Mouse (Mus musculus) lung, postnatal 25 days (tissue): ENCODE measurements around the gene Serpinb3c.
"Not testable (repeated sequence)": the region's sequence is repeated elsewhere in the genome, so short reads cannot be mapped to it uniquely, and the experiment has no call there.

Experiments
- DNase-seq: peaks from one replicate; pipeline ENCODE4 v3.0.0; 2022; ENCODE audit warnings: low spot score

Gene Serpinb3c

GRCm38 (mm10) chr1:107278261-107278660 lies at the start of gene Serpinb3c, which contains the start of gene Serpinb3b:
Serpinb3c (minus strand) TSS chr1:107278371.
Serpinb3b (minus strand) TSS chr1:107278361.
- not testable (repeated sequence) for DNase-seq

DNA sequence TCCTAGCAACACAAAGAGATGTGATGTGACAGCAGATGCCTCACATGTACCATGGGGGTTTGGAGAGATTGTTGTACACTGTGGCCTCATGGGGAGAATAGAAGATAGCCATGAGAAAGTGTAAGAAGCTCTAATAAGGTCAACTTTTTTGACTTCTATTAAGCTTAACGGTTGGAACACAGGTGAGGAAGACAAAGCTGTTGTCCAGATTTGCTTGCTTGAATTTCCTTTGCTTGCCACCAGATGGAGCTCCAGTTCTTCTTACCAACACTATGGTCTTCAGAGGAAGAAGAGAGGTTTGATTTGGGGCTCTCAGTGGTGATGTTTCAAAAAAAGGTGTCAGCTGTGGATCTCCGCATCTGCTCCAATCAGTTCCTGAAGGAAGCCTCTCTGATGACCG lies 35.0 kb downstream of the Serpinb3c start:
- DNase-seq, result not testable (repeated sequence)
